Mouse (Mus musculus): Measurements from ENCODE around the gene Pcbd2. TPM values are rescaled to one million over a fixed set of nuclear protein-coding genes. Genes with fewer than 3 reads are reported as not detected.
"Not testable (repeated sequence)": the region's sequence is repeated elsewhere in the genome, so short reads cannot be mapped to it uniquely, and the experiment has no call there.

Pcbd2 gene
- total RNA-seq (2022) = 10 to 100 TPM; 48.8 to 59.2 (median 53.4) TPM

- peak; percentile 78 for DNase-seq (ENCODE audit: low spot score)
These were observed at the start of gene Pcbd2 for GRCm38 (mm10) chr13:55727120-55727838. TSS of gene Pcbd2 (plus strand) at chr13:55727368.

DNA sequence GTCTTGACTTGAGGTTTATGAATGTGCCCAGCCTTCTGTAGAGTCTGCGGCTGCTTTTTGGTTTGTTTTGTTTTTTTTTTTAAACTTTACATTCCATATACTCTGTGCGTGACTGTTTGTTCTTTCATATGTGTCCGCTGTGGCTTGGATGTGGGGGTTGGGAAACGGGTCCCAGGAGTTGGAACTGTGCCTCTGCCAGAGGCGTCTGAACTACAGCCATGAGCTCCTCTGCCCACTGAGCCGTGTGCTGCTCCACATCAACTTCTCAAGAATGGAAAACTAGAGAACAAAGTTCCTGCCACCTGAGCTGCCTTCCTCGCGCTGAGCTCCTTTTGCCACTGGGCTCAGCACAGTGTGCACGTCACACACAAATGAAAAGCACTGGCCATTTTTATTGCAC, 45.0 kb upstream of the Pcbd2 start:
- DNase-seq (ENCODE audit: low spot score) = no peak

GRCm38 (mm10) chr13:55683581-55683980, 43.6 kb upstream of the Pcbd2 start:
- no peak for DNase-seq (ENCODE audit: low spot score)

DNA sequence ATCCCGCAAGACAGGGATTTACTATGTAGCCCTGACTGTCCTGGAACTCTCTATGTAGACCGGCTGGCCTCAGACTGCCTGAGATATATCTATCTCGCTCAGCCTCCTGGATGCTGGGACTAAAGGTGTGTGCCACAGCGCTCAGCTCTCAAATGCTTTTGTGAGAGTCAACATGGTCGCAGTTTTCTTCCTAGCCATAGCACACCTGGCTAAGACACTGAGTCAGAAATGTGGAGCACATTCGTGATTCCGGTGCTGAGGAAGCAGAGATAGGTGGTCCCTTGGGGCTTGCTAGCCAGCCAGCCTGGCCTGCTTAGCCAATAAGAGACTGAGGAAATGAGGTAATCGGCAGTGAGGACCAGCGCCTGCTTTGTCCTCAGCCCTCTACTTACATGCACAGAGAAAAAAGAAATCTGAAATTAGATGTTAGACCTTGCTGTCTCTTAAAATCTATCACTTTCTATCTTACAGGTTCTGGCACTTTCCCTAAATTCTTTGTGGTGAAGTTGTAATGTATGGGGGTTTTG, 41.0 kb upstream of the Pcbd2 start:
- DNase-seq (ENCODE audit: low spot score) = no peak

GRCm38 (mm10) chr13:55687927-55688602, 39.1 kb upstream of the Pcbd2 start:
- DNase-seq (ENCODE audit: low spot score) = no peak

- peak; percentile 80 for DNase-seq (ENCODE audit: low spot score)
These were observed 34.5 kb upstream of the Pcbd2 start, which contains the start of gene B230219D22Rik for GRCm38 (mm10) chr13:55692535-55693242. TSS of gene B230219D22Rik (plus strand) at chr13:55693124.

- DNase-seq (ENCODE audit: low spot score) = peak; percentile 7
These were observed 33.9 kb upstream of the Pcbd2 start for GRCm38 (mm10) chr13:55693243-55693721.

- no peak for DNase-seq (ENCODE audit: low spot score)
These were observed 33.1 kb upstream of the Pcbd2 start for GRCm38 (mm10) chr13:55694110-55694509.

- DNase-seq (ENCODE audit: low spot score) = not testable (repeated sequence)
These were observed 31.2 kb upstream of the Pcbd2 start for GRCm38 (mm10) chr13:55695989-55696388.

DNA sequence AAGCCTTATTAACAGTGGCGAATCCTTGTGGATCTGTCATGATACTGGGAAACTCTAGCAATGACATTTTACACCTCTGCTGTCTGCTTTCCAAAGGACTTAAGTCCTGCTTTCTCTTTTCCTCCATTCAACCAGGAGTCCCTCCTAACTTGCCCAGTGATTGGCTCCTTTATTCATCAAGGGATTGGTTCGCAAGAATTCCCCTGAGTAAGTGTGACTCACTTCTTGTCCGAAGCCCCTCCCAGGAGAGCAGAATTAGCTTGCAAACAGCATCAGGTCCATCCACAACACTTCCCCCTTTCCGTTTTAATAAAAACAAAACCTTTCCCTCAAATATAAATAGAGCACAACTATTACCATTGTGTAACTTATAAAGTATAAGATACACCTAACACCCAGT, 22.9 kb upstream of the Pcbd2 start:
- no peak for DNase-seq (ENCODE audit: low spot score)

GRCm38 (mm10) chr13:55712846-55713245, 14.3 kb upstream of the Pcbd2 start:
- no peak for DNase-seq (ENCODE audit: low spot score)

DNA sequence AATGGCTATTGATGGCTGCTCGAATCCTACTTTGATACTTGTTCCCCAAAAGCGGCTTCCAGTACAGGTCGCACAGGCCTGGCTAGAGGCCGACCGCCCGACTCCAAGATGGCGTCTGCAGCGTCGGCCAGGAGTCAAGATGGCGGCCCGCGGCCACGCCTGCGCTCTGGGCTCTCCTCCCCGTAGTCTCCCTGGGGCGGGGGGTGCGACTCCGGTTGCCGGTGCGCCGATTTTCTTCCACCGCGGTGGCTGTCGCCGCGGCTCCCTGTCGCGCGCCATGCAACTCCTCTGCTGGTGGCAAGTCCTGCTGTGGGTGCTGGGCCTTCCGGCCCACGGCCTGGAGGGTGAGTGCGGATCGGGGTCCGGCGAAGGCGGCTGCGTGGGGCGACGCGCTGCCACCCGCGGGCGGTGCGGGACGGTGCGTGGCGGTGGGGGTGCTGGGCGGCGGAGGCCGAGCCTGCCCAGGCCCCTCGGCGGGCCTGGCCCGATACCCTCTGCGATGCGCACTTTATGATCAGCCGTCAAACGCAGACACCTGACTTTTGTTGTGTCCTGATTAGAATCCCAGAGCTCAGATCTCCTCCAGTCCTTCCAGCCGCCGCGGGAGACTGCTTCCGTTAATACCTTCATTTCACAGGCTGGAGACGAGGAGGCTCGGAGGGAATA, 12.5 kb upstream of the Pcbd2 start, which contains the start of gene Txndc15:
TSS of gene Txndc15 (plus strand) at position 150 of the 666 bp plus-strand sequence.
- DNase-seq (ENCODE audit: low spot score) = peak; percentile 88

DNA sequence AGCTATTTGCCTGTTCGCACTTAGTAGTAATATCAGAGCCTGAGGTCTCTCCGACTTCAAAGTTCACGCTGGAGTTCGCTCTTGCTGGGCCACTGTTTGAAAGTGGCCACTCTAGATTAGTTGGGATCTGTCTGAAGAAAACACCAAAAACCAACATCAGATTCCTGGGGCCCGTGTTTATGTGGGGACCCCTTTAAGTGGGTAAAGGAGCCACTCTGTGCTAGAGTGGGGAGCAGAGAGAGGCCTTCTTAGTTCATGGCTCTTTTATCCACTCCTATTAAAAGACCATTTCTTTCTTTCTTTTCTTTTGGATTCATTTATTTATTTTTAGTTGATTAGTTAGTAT, 12.0 kb upstream of the Pcbd2 start:
- DNase-seq (ENCODE audit: low spot score) = no peak

DNA sequence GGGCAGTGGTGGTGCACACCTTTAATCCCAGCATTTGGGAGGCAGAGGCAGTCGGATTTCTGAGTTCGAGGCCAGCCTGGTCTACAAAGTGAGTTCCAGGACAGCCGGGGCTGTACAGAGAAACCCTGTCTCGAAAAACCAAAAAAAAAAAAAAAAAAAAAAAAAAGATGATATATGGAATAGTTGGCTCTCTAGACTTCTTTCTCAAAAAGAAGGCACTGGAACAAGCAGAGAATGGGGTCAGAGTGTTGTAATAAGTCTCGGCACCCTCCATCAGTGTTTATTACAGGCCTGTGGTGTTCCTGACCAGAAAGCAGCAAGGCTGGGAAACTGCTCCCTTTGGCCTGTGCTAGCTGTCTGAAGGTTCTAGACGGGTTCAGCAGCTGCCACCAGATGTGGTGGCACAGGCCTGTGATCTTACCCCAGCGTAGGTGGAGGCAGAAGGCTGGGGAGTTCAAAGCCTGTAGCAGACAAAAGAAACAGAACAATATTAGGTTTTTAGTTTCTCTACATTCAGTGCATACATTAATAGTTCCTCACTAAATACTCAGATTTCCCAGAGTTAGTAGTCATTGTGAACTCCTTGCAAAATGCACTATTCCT, 11.2 kb upstream of the Pcbd2 start:
- DNase-seq (ENCODE audit: low spot score) = no peak

- no peak for DNase-seq (ENCODE audit: low spot score)
These were observed 5.7 kb upstream of the Pcbd2 start for GRCm38 (mm10) chr13:55721516-55721915.

GRCm38 (mm10) chr13:55721995-55722394, 5.2 kb upstream of the Pcbd2 start:
- DNase-seq (ENCODE audit: low spot score) = no peak

- no peak for DNase-seq (ENCODE audit: low spot score)
These were observed 509 bp upstream of the Pcbd2 start for GRCm38 (mm10) chr13:55726598-55727119.

DNA sequence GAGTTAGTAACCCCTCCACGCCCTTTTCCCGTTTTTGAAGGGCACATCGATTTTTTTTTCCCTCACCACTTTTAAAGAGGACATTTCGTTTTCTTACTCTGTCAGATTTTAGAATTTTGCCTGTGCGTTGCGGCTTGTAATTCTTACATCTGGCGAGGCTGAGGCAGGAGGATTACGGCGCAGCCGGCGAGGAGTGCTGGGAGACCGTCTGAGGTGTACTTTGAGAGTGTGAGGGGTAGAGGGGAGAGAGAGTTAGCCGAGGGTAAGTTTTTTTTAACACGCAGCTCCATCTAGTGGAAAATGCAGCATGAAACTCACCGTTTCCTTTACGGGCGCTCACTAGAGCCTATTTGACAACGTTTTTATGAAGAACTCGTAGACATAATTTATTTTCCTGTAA, 671 bp downstream of the Pcbd2 start:
- DNase-seq (ENCODE audit: low spot score) = peak; percentile 79

DNA sequence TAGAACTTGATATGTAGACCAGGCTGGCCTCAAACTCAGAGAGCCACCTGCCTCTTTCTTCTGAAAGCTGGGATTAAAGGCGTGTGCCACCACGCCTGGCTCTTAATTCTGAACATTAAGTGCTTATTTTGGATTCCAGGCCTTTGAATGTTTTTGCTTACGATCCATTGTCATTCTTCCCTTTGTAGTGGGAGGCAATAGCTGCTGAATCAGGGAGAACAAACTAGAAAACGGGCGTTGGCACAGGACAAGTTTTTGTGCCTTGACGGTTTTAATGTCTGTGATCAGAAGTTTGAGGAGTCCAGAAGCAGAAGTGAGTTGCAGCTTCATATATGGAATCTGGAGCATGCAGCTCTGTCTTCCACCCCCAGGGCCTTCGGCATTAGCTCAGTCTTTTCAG, 3.5 kb downstream of the Pcbd2 start:
- no peak for DNase-seq (ENCODE audit: low spot score)

DNA sequence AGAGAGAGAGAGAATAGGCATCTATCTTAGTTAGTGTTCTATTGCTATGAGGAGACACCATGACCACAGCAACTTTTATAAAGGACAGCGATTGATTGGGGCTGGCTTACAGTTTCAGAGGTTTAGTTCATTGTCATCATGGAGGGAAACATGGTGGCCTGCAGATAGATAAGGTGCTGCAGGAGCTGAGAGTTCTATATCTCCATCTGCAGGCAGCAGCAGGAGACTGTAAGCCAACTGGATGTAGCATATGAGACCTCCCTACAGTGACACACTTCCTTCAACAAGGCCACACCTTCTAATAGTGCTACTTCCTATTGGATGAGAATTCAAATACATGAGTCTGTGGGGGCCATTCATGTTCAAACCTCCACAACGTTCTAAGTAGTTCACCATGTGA, 5.0 kb downstream of the Pcbd2 start:
- no peak for DNase-seq (ENCODE audit: low spot score)

Data from heart, adult 8-10 months (tissue).